Mouse (Mus musculus): ENCODE data around the gene Spata21. TPM values are rescaled to one million over a fixed set of nuclear protein-coding genes. Genes with fewer than 3 reads are reported as not detected.

Spata21 gene
- polyA plus RNA-seq, 1 experiment from 2014 or later: 0.14 TPM

DNA sequence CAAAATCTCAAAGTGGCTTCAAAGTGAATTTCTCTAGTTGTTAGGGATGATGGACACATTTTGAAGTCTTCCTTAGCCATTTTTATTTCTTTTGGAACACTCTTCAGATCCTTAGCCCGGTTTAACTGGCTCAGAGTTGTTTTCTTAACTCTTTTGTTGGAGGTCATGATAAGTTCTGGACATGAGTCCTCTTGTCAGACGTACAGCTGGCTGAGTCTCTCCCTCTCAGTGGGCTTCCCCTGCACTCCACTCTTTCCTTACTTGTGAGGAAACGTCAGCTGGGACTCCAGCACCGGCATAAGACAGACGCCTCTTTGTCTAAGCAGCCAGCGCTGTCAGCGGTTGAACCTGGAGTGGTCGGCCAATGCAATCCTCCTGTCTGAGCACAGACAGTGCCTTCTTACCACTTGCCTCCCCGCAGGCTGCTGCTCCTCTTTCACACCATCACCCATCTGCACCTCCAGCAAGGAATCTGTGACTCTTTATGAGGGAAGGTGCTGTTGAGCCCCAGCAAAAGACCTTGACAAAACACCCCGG is 20.1 kb downstream of the Spata21 start:
- ATAC-seq (ENCODE audit: insufficient number of reproducible peaks, insufficient read depth, low FRiP score, low TSS enrichment): no peak
- no peak overlapping the region for H3K4me3 ChIP-seq
- no peaks in the 10 kb centered on the region for H3K4me1 ChIP-seq
- WGBS: 22% methylated on average over 10 of the region's 10 CpGs
- no peak overlapping the region for H3K27ac ChIP-seq
- no peaks in the 10 kb centered on the region for H3K27me3 ChIP-seq
- H3K9ac ChIP-seq: no peak overlapping the region
- H3K9me3 ChIP-seq: no peaks in the 10 kb centered on the region
- peaks cover 34% of the 10 kb centered on the region for H3K36me3 ChIP-seq
- H3K4me2 ChIP-seq (replicated peaks): no peak overlapping the region

DNA sequence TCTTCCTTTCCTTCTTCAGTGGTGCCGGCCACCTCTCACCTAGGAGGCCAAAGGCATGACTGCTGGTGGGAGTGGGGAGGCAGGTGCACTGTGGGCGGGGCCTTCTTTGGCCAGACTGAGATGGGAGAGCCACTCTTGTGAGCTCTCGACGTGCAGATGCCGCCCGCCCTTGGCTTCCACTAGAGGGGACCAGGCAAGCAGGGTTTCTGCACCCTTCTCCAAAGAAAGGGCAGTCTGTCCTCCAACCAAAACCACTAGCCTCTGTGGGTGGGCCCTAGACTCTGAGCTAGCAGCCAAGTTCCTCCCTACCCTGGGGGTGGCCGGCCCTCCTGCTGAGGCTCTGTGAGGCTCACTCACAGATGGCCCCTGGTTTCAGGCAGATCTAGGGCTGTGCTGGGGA is 25.7 kb downstream of the Spata21 start:
- H3K27me3 ChIP-seq: no peaks in the 10 kb centered on the region
- no peak overlapping the region for H3K27ac ChIP-seq
- WGBS: 81% methylated on average over 7 of the region's 7 CpGs
- no peak for ATAC-seq (ENCODE audit: insufficient number of reproducible peaks, insufficient read depth, low FRiP score, low TSS enrichment)
- no peak overlapping the region for H3K4me3 ChIP-seq
- no peaks in the 10 kb centered on the region for H3K4me1 ChIP-seq
- H3K9ac ChIP-seq: no peak overlapping the region
- H3K9me3 ChIP-seq: no peaks in the 10 kb centered on the region
- H3K4me2 ChIP-seq (replicated peaks): no peak overlapping the region
- H3K36me3 ChIP-seq: peaks cover 83% of the 10 kb centered on the region

DNA sequence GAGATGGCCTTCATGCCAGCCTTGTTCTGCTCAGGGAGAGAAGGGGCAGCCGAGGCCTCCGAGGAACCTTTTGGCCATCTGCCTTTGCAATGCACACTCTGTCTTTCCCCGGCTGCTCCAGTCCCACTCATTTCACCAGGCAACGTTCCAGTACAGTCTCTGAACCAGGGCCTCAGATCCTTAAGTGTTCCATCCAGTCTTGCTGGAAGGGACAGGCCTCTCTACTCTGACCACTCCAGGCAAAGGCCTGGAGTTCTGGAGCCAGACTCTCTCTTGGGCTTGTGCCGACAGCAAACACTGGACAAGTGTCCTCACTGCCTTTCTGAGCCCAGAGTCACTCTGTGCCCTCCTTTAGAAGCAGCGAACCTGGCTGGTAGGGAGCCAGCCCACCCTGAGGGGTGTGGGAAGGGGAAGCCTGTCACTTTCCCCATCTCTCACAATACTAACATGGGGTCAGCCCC is 26.4 kb downstream of the Spata21 start:
- WGBS: 87% methylated on average over 6 of the region's 6 CpGs
- no peaks in the 10 kb centered on the region for H3K9me3 ChIP-seq

DNA sequence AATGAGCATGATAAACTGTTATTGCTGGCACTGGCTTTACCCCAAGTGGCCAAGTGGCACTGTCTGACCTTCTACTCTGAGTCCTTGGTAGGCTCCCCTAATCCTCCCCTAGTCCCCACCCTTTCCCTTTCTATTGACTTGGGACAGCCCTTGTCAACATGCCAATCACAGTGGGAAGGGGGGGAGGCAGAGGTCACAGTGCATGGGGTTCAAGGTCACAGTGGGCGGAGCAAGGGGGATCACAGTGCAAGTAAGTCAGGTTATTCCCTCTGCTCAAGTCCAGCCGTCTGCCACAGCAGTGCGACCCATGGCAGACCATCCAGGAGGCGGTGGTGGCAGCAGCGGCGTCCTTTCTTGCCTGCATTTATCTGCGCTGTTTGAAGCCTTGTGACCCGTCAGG is 27.3 kb downstream of the Spata21 start:
- H3K27ac ChIP-seq: no peak overlapping the region
- no peak overlapping the region for H3K4me3 ChIP-seq
- no peak overlapping the region for H3K9ac ChIP-seq
- no peak overlapping the region for H3K4me2 ChIP-seq (replicated peaks)
- H3K9me3 ChIP-seq: no peaks in the 10 kb centered on the region
- 78% methylated on average over 8 of the region's 8 CpGs for WGBS
- no peaks in the 10 kb centered on the region for H3K27me3 ChIP-seq
- no peak for ATAC-seq (ENCODE audit: insufficient number of reproducible peaks, insufficient read depth, low FRiP score, low TSS enrichment)
- H3K4me1 ChIP-seq: no peaks in the 10 kb centered on the region
- peaks cover 77% of the 10 kb centered on the region for H3K36me3 ChIP-seq

More for the DNA sequence above, 26.4 kb downstream of the Spata21 start:
- Histone ChIP-seq H3K9ac (no peak overlapping the region), H3K36me3 (peaks cover 83% of the 10 kb centered on the region), H3K27ac (no peak overlapping the region), H3K4me3 (no peak overlapping the region), H3K27me3 (no peaks in the 10 kb centered on the region), H3K4me2 (replicated peaks) (no peak overlapping the region), H3K4me1 (no peaks in the 10 kb centered on the region)
- ATAC-seq (ENCODE audit: insufficient number of reproducible peaks, insufficient read depth, low FRiP score, low TSS enrichment): no peak

DNA sequence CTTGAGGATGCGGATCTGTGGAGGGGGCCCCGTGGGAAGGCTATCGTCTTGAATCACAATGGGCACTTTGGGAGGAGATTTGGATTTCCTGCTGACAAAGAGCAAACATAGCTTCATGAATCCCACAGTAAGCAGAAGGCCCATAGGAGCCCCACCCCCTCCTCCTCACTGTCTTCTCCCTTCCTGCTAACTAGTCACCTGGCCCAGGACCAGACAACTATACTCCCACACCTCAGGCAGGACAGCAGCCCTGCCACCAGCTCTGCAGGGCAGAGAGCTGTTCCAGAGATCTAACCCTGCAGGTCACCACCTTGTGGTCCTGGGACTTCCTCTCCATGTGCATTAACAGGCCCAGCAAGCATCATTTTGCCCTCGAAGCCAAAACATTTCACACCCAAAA is 30.6 kb downstream of the Spata21 start:
- Histone ChIP-seq H3K4me3 (no peak overlapping the region), H3K9ac (no peak overlapping the region), H3K9me3 (no peaks in the 10 kb centered on the region), H3K27me3 (no peaks in the 10 kb centered on the region), H3K36me3 (peaks cover 51% of the 10 kb centered on the region), H3K4me2 (replicated peaks) (no peak overlapping the region), H3K4me1 (0 out of 2 replicates have a peak, but pooled peaks cover under 1% of the 10 kb centered on the region), H3K27ac (no peak overlapping the region)
- no peak for ATAC-seq (ENCODE audit: insufficient number of reproducible peaks, insufficient read depth, low FRiP score, low TSS enrichment)
- WGBS: 80% methylated on average over 4 of the region's 4 CpGs

DNA sequence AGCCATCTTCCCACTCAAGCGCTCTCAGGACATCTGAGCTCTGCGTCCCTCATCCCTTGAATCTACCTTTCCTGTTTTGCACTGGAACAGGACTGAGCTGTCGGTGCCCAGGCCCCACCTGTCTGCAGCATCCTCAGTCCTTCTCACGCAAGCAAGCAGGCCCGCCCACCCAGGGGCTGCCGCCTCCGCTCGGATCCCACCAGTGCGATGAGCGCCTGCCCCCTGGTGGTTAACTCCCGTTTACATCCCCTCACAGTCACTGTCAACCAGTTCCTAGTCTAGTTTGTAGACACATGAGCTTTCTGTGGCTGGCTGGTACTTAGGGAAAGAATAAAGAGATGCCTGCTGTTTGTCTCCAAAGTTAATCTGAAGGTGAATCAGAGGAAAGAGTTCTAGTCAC is 32.6 kb downstream of the Spata21 start:
- Histone ChIP-seq H3K4me3 (no peak overlapping the region), H3K4me1 (0 out of 2 replicates have a peak, but pooled peaks cover 4% of the 10 kb centered on the region), H3K9ac (no peak overlapping the region), H3K27ac (no peak overlapping the region), H3K36me3 (peaks cover 33% of the 10 kb centered on the region), H3K27me3 (no peaks in the 10 kb centered on the region), H3K9me3 (no peaks in the 10 kb centered on the region), H3K4me2 (replicated peaks) (no peak overlapping the region)
- 0 out of 2 replicates have a peak, but pooled peaks have one; percentile 47 for ATAC-seq (ENCODE audit: insufficient number of reproducible peaks, insufficient read depth, low FRiP score, low TSS enrichment)
- 20% methylated on average over 11 of the region's 11 CpGs for WGBS

DNA sequence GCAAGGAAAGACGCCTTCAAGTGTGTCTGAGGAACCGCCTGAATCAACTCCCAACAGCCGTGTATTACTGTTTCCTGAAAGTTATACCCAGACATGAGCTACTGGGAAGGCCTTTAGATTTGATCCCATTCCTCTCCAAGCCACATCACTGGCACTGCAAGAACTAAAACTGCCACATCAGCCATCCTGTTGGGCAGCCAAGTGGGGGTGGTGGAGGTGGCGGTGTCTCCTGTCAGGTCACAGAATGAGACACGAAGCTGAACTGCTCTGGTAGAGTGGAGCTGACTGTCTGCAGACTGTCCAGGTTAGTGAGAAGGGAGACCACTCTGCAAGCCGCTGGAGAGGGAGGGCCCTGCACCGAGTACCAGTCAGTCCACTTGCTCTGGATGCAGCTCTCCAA is 34.5 kb downstream of the Spata21 start:
- Histone ChIP-seq H3K9me3 (no peaks in the 10 kb centered on the region), H3K4me3 (no peak overlapping the region), H3K4me2 (replicated peaks) (no peak overlapping the region), H3K9ac (no peak overlapping the region), H3K36me3 (peaks cover 21% of the 10 kb centered on the region), H3K27me3 (no peaks in the 10 kb centered on the region), H3K4me1 (0 out of 2 replicates have a peak, but pooled peaks cover 4% of the 10 kb centered on the region), H3K27ac (no peak overlapping the region)
- ATAC-seq (ENCODE audit: insufficient number of reproducible peaks, insufficient read depth, low FRiP score, low TSS enrichment): no peak
- 82% methylated on average over 7 of the region's 7 CpGs for WGBS

DNA sequence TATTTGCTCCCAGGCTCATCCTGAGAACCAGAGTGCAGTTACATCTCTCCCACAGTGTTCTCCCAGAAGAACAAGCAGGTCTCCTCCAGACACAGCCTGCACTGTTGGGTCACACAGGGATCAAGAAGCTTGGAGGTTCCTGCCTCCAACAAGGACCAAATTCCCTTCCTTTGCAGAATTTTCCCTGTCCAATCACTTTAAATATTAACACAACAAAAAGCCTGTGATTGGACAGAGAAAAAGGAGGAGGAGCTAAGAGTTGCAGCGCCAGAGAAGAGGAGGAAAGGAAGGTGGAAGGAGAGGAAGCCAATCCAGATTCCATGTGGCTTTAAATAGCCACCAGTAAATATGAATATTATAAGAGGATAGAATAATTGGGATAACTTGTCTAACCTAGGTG is 34.9 kb downstream of the Spata21 start:
- Histone ChIP-seq H3K4me3 (no peak overlapping the region), H3K36me3 (peaks cover 18% of the 10 kb centered on the region), H3K4me1 (0 out of 2 replicates have a peak, but pooled peaks cover 4% of the 10 kb centered on the region), H3K9ac (no peak overlapping the region), H3K4me2 (replicated peaks) (no peak overlapping the region), H3K9me3 (no peaks in the 10 kb centered on the region), H3K27ac (no peak overlapping the region), H3K27me3 (no peaks in the 10 kb centered on the region)
- WGBS: 33% methylated on average over 1 of the region's 1 CpGs
- ATAC-seq (ENCODE audit: insufficient number of reproducible peaks, insufficient read depth, low FRiP score, low TSS enrichment): no peak

DNA sequence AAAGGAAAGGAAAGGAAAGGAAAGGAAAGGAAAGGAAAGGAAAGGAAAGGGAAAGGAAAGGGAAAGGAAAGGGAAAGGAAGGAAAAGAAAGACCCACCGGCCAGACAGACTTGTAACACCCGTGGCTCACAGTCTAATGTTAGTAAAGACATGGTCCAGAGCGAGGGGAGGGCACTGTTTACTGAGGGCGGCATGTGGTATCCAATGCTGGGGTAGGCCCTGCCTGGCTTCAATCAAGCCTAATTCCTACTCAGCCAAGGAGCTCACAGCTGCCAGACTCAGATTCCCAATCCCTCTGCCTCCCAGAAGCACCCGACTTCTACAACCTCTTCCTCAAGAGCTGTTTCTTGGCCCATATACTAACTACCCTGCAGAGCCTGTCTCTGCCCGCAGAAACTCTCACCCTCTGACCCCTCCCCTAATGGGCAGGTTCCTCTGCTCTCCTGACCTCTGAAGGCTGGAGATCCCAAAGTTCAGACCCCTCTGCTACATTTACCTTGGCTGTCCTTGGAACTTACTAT is 41.1 kb downstream of the Spata21 start:
- Histone ChIP-seq H3K4me1 (peaks cover 42% of the 10 kb centered on the region), H3K9ac (no peak overlapping the region), H3K36me3 (peaks cover 8% of the 10 kb centered on the region), H3K27ac (no peak overlapping the region; the same call in 1 of the 2 replicates), H3K4me2 (replicated peaks) (no peak overlapping the region), H3K27me3 (no peaks in the 10 kb centered on the region), H3K4me3 (no peak overlapping the region), H3K9me3 (no peaks in the 10 kb centered on the region)
- WGBS: 44% methylated on average over 6 of the region's 6 CpGs
- peak; percentile 54; the same call in 1 of the 2 replicates for ATAC-seq (ENCODE audit: insufficient number of reproducible peaks, insufficient read depth, low FRiP score, low TSS enrichment)

DNA sequence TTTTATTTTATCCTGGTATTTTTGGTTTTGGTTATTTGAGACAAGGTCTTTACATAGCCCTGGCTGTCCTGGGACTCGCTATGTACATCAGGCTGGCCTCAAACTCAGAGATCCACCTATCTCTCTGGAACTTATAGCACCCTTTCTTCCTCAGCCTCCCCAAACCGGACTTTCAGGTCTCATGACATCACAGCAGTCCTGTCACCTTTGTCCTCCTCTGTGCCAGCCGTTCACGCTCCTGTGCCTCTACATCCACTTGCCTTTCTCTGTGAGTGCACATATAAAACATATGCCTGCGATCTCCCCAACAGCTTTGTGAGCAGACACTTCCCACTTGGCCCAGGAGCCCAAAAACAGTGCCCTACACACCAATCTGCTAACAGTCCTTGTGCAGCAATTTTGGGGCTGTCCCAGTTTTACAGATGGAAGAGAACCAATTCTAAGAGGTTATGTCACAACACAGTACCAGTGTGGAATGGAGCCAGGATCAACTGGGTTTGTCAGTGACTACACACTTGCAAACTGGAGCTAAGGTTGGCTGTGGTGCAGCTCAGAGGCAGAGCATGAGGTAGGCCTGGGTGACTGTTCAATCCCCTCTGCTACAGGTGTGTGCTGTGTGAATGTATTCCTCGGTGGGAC is 42.7 kb downstream of the Spata21 start:
- Histone ChIP-seq H3K9me3 (no peaks in the 10 kb centered on the region), H3K36me3 (peaks cover 15% of the 10 kb centered on the region), H3K9ac (0 out of 2 replicates have a peak overlapping the region, but pooled peaks have one; percentile 3), H3K4me1 (peaks cover 54% of the 10 kb centered on the region), H3K27me3 (no peaks in the 10 kb centered on the region), H3K4me2 (replicated peaks) (no peak overlapping the region), H3K4me3 (no peak overlapping the region), H3K27ac (peak overlapping the region; percentile 84)
- 63% methylated on average over 6 of the region's 6 CpGs for WGBS
- no peak for ATAC-seq (ENCODE audit: insufficient number of reproducible peaks, insufficient read depth, low FRiP score, low TSS enrichment)

DNA sequence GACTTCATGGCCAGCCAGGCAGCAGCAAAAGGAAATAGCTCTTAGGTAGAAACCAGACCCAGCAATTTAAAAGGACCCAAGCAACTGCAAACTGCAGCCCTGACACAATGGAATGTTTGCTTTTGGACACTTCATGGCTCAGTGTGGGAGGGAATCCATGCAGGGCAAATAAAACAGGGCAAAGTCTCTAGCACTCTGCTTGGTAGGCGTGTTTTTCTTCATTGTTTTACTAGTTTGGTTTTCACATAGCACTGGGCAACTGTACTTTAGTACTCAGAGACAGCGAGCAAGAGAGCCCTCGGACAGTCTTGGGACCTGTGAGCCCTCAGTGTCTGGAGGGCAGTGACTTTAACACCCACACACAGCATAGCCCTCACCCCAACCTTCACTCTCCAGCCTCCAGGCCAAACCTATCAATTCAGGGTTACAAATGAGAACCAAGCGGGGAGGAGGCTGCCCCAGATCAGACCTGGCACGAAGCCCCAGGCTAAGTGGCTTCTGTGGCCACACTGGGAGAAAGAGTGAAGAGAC is 43.5 kb downstream of the Spata21 start:
- Histone ChIP-seq H3K36me3 (peaks cover 8% of the 10 kb centered on the region; the same call in 1 of the 2 replicates), H3K9ac (0 out of 2 replicates have a peak overlapping the region, but pooled peaks have one; percentile 10), H3K27me3 (no peaks in the 10 kb centered on the region), H3K4me1 (peaks cover 62% of the 10 kb centered on the region), H3K9me3 (no peaks in the 10 kb centered on the region), H3K27ac (peak overlapping the region; percentile 84), H3K4me2 (replicated peaks) (0 out of 2 replicates have a peak overlapping the region, but pooled peaks have one; percentile 11), H3K4me3 (no peak overlapping the region)
- no peak for ATAC-seq (ENCODE audit: insufficient number of reproducible peaks, insufficient read depth, low FRiP score, low TSS enrichment)
- 43% methylated on average over 5 of the region's 5 CpGs for WGBS
